Mouse (Mus musculus) kidney, postnatal 0 days (tissue): ENCODE data around the gene Pde3a. TPM values are rescaled to one million over a fixed set of nuclear protein-coding genes. Genes with fewer than 3 reads are reported as not detected.
A peak's percentile ranks its signal among the peaks of the same experiment; 100 is the strongest.

ENCODE experiments used
- ATAC-seq: fragments of 200-750 bp; cut with Nextera tagmentation; replicated peaks from 2 replicates; pipeline ENCODE4 v1.8.0; 2017; ENCODE audit warnings: low read depth, moderate number of reproducible peaks, moderate TSS enrichment, moderate library complexity; ENCODE audit not compliant: low FRiP score
- DNase-seq: peaks from one replicate; pipeline ENCODE4 v3.0.0-alpha.2; 2016; ENCODE audit warnings: low spot score
- H3K27ac ChIP-seq: fragments of 300-500 bp; sonication (generic); 2 replicates; pipeline ENCODE4 v1.5.1; 2014; ENCODE audit warnings: mild to moderate bottlenecking
- H3K27me3 ChIP-seq: fragments of 300-500 bp; sonication (generic); 2 replicates; pipeline ENCODE4 v1.6.1; 2014; ENCODE audit warnings: low read length, mixed read lengths; ENCODE audit not compliant: insufficient read depth
- H3K36me3 ChIP-seq: fragments of 300-500 bp; sonication (generic); 2 replicates; pipeline ENCODE4 v1.6.1; 2014; ENCODE audit warnings: low read length, mixed read lengths; ENCODE audit not compliant: insufficient read depth
- H3K4me1 ChIP-seq: fragments of 300-500 bp; sonication (generic); replicated peaks from 2 replicates; pipeline ENCODE4 v1.6.1; 2014; ENCODE audit warnings: antibody characterized with exemption, low read length, mixed read lengths; ENCODE audit not compliant: insufficient read depth
- H3K4me2 ChIP-seq: fragments of 300-500 bp; sonication (generic); 2 replicates; pipeline ENCODE4 v1.6.1; 2014; ENCODE audit warnings: mild to moderate bottlenecking, low read length, moderate library complexity, mixed read lengths
- H3K4me3 ChIP-seq: fragments of 300-500 bp; sonication (generic); replicated peaks from 2 replicates; pipeline ENCODE4 v1.5.1; 2014; ENCODE audit warnings: low read depth, low read length
- H3K9ac ChIP-seq: fragments of 300-500 bp; sonication (generic); 2 replicates; pipeline ENCODE4 v1.6.1; 2014; ENCODE audit warnings: low read depth, low read length
- H3K9me3 ChIP-seq: fragments of 300-500 bp; sonication (generic); replicated peaks from 2 replicates; pipeline ENCODE4 v1.6.1; 2016; ENCODE audit warnings: low read length, inconsistent platforms, mixed read lengths
- CTCF ChIP-seq: IDR thresholded peaks from 2 replicates; pipeline ENCODE4 v1.5.1; 2016; ENCODE audit warnings: antibody characterized with exemption, low read depth, mild to moderate bottlenecking, moderate library complexity
- WGBS: fragments of 180-500 bp; shearing (Covaris S2); extraction: QIAGEN DNeasy Blood & Tissue Kit; methylation state at CpG from one replicate; pipeline ENCODE4 v1.1.7; 2014; 5-methylcytosine and 5-hydroxymethylcytosine counted together
- polyA plus RNA-seq: library from polyadenylated mRNA; unstranded; fragments of >200 nt; fragmentation: Nextera tagmentation; extraction: Ambion mirVana; gene quantifications from 2 replicates; pipeline ENCODE4 v1.2.1, GENCODE M21; 2015

The Pde3a gene
- polyA plus RNA-seq, 1 experiment from 2014 or later, result 9.9 TPM

DNA sequence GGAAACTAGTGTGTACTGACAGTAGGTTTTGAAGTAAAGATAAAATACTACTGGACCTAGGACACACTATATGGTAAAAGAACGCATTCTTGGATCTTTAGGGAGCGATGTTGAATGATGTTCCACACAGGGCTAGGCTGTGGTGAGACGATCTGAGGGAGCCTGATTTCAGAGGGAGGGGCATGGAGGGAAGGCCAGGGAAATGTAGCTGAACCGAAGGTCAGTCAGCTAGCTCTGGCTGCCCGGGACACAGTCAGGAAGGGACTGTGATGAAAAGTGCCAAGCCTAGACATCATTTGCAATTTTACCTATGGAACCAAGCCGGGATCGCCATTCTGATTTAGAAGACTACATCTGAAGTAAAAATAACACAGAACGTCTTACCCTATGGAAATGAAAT lies 7.8 kb downstream of the Pde3a start:
- 36% methylated on average over 8 of the region's 8 CpGs for WGBS
- no peaks in the 10 kb centered on the region for H3K27me3 ChIP-seq
- TF ChIP-seq CTCF, result no peak
- DNase-seq (peak; percentile 41), ATAC-seq (no peak)
- no peak overlapping the region for H3K4me3 ChIP-seq
- no peaks in the 10 kb centered on the region for H3K4me1 ChIP-seq
- H3K36me3 ChIP-seq, result no peaks in the 10 kb centered on the region
- no peak overlapping the region for H3K27ac ChIP-seq
- no peak overlapping the region for H3K9ac ChIP-seq
- no peaks in the 10 kb centered on the region for H3K9me3 ChIP-seq
- peak overlapping the region; percentile 6; the same call in 1 of the 2 replicates for H3K4me2 ChIP-seq

DNA sequence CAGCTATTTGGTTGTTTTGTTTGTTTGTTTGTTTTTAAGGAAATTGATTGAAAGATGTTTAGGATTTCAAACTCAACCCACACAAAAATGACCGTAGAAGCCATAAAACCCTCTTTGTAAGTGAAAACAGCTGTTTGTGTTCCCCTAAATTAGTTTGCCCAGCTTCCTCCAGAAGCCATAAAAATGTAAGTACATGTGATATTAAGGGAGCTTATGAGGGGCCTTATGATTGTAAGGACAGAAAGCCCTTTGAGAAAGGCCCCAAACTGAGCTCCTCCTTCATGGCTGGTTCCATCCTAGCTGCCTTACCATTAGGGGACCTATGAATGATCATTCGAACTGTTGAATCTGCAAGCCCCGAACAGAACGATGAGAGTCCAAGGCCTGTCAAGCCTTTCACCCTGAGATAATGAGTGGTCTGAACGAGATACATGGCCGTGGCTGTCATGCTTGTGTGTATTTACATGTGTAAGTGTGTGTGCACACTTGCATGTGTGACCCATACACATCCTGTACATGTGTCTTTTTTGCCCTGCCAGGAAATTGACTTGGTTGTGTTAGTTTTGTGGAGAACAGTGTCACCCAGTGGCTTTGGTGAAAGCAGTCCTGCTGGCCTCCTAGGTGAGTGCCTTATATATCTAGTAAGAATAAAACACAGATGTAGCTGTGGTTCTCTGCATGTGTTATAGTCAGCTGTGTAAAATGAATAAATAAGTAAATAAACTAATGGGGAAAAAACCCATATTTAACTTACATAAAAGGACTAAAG lies 8.5 kb downstream of the Pde3a start:
- no peak for ATAC-seq
- Histone ChIP-seq H3K4me1 (no peaks in the 10 kb centered on the region), H3K27ac (no peak overlapping the region), H3K4me2 (peak overlapping the region; percentile 6; the same call in 1 of the 2 replicates), H3K4me3 (no peak overlapping the region), H3K36me3 (no peaks in the 10 kb centered on the region), H3K9ac (no peak overlapping the region), H3K9me3 (no peaks in the 10 kb centered on the region), H3K27me3 (no peaks in the 10 kb centered on the region)
- TF ChIP-seq CTCF, result peak; percentile 60
- peak; percentile 73 for DNase-seq
- 66% methylated on average over 6 of the region's 6 CpGs for WGBS

DNA sequence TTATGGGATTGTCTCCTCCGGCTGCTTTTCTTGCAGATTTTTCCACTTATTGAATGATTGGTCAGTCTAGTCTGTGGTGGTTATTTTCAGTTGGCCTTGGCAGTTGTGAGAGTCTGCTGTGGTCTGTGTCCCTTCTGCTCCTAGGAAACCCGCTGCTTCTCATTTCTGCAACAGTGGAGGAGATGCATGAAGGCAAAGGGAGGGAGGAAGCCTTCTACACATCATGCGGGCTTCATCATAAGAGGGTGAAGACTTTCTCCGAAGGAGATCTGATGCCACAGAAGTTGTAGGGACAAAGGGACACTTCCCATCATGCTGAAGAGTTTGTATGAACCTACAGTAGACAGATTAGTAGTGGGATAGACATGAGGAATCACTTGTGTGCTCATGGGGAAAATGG lies 16.2 kb downstream of the Pde3a start:
- Histone ChIP-seq H3K27ac (no peak overlapping the region), H3K9ac (no peak overlapping the region), H3K9me3 (no peaks in the 10 kb centered on the region), H3K4me2 (no peak overlapping the region), H3K4me3 (no peak overlapping the region), H3K36me3 (no peaks in the 10 kb centered on the region), H3K4me1 (no peaks in the 10 kb centered on the region), H3K27me3 (no peaks in the 10 kb centered on the region)
- TF ChIP-seq CTCF, result no peak
- WGBS, result 85% methylated on average over 4 of the region's 4 CpGs
- ATAC-seq (no peak), DNase-seq (no peak)

DNA sequence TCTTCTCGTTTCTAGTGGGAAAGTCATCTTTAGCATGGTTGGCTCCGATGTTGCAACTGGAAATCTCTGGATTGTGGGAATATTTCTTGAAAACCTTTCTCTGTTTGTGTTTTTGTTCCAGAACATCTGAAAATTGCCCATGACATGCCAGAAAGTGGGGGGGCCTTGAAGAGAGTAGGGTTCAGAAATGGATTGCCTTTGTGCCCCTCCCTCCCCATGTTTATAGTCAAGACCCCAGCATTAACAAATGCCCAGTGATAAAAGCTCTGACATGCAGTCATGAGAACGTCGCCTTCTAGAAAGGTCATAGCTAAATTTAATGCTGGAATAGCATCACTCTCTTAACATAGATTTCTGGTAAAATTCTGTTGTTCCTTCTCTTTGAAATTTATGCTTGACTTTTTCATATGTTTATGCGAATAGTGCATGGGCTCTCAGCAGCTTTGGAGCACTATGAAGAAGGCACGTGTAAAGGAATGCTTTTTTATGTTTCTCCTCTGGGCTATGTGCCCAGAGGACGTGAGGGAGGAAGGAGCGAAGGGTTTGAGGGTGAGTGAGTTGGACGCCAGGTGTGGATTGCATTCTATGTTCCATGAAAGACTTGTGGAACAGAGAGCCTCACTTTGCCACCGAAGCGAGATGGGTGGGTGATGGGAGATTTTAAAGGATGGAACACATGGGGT lies 19.0 kb downstream of the Pde3a start:
- H3K9me3 ChIP-seq, result no peaks in the 10 kb centered on the region
- DNase-seq, result no peak
- 70% methylated on average over 11 of the region's 11 CpGs for WGBS

DNA sequence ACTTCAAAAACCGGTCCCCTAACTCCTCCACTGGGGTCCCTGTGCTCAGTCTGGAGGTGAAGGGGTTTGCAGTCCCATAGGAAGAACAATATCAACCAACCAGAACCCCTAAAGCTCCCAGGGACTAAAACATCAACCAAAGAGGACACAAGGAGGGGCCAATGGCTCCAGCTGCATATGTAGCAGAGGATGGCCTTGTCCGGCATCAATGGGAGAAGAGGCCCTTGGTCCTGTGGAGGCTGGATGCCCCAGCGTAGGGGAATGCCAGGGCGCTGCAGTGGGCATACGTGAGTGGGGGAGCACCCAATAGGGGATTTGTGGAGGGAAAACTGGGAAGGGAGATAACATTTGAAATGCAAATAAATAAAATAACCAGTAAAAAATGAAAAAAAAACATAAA lies 19.8 kb downstream of the Pde3a start:
- no peak for TF ChIP-seq CTCF
- Histone ChIP-seq H3K4me2 (no peak overlapping the region), H3K4me1 (no peaks in the 10 kb centered on the region), H3K36me3 (no peaks in the 10 kb centered on the region), H3K4me3 (no peak overlapping the region), H3K9ac (no peak overlapping the region), H3K27ac (no peak overlapping the region), H3K27me3 (no peaks in the 10 kb centered on the region), H3K9me3 (no peaks in the 10 kb centered on the region)
- ATAC-seq (no peak), DNase-seq (no peak)
- WGBS, result 91% methylated on average over 5 of the region's 5 CpGs

More for the DNA sequence above, 19.0 kb downstream of the Pde3a start:
- Histone ChIP-seq H3K27me3 (no peaks in the 10 kb centered on the region), H3K9ac (no peak overlapping the region), H3K36me3 (no peaks in the 10 kb centered on the region), H3K27ac (no peak overlapping the region), H3K4me3 (no peak overlapping the region), H3K4me2 (no peak overlapping the region), H3K4me1 (no peaks in the 10 kb centered on the region)
- no peak for ATAC-seq
- no peak for TF ChIP-seq CTCF

DNA sequence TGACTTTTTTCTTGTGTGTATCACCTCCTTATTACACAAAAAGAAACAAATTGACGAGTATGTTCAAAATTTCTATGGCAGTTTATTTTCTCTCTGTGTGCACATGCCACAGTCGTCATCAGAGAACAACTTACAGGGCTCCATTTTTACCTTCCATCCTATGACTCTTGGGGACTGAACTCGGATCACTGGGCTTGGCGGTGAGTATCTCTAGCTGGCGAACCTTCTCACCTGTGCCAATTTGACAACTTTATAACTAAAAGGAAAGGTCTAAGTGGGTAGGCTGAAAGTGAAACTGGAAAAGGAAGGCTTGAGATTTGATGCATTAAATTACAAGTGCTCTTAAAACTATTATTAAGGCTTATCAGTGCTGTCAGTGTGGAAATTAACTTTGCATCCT lies 22.1 kb downstream of the Pde3a start:
- Histone ChIP-seq H3K4me2 (no peak overlapping the region), H3K4me3 (no peak overlapping the region), H3K36me3 (no peaks in the 10 kb centered on the region), H3K27ac (no peak overlapping the region), H3K27me3 (no peaks in the 10 kb centered on the region), H3K9ac (no peak overlapping the region), H3K9me3 (no peaks in the 10 kb centered on the region), H3K4me1 (no peaks in the 10 kb centered on the region)
- ATAC-seq, result no peak
- DNase-seq, result no peak
- no peak for TF ChIP-seq CTCF
- 81% methylated on average over 5 of the region's 5 CpGs for WGBS
